Mouse (Mus musculus) liver, postnatal 0 days (tissue): ENCODE results near the gene Cdc6.

Experiments
- CTCF ChIP-seq: sonication (generic); IDR thresholded peaks from 2 replicates; pipeline ENCODE4 v1.5.1; 2016; ENCODE audit warnings: antibody characterized with exemption, low read depth
- EP300 ChIP-seq: IDR thresholded peaks from 2 replicates; pipeline ENCODE4 v1.6.1; 2016; ENCODE audit warnings: antibody characterized with exemption, low read depth, mild to moderate bottlenecking

DNA sequence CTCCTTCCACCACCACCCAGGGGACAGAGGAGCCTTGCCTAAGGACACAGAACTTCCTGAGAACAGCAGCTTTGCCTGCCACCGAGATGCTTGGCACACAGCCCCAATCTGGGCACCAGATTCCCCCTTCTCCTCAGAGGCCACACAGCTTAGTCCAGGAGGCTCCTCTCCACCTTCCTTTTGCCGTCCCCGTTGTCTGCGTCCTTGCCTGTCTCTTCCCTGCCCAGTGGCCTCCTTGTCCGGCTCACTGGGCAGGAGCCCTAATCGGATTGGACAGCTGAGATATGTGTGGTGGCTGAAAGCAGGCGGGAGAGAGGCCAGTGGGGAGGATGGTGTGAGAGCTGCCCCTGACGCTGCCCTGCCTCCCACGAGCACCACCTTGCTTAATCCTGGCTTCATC is 21.9 kb downstream of the Cdc6 start:
- no peak for TF ChIP-seq CTCF
- TF ChIP-seq EP300: no peak
